Mouse (Mus musculus) bone marrow macrophage, adult 2 months (primary cell): ENCODE measurements around the gene Grifin.

Experiments used
- CTCF ChIP-seq: IDR thresholded peaks from 2 replicates; pipeline ENCODE4 v1.5.1; 2012; ENCODE audit warnings: low read depth, mild to moderate bottlenecking, low read length, moderate library complexity
- POLR2A ChIP-seq: IDR thresholded peaks from 2 replicates; pipeline ENCODE4 v1.6.1; 2012; ENCODE audit warnings: mild to moderate bottlenecking, low read depth, low read length, borderline replicate concordance

DNA sequence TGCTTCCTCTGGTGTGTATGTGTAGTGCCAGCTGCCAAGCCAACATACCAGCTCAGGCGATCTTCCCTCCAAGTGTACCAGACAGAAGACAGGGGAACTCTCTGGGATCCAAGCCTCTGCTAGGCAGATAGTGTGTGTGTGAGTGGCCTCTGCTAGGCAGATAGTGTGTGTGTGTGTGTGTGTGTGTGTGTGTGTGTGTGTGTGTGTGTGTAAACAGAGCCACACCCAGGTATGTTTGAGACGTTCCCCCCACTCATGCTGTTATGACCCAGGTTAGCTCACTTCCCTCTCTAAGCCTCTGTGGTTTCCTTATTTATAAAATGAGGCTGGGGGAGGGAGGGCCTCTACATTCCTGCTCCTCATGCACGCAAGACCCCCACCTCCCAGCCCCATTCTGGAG, 31.6 kb upstream of the Grifin start:
- TF ChIP-seq POLR2A (no peak), CTCF (no peak)
